Mouse (Mus musculus): ENCODE measurements around the gene Spaca4. TPM values are rescaled to one million over a fixed set of nuclear protein-coding genes. Genes with fewer than 3 reads are reported as not detected.
A peak's percentile ranks its signal among the peaks of the same experiment; 100 is the strongest.

The Spaca4 gene
- total RNA-seq, 2 experiments from 2014 or later, result not detected

- DNase-seq, result no peak
These were observed 13.4 kb downstream of the Spaca4 start for GRCm38 (mm10) chr7:45712022-45712757.

GRCm38 (mm10) chr7:45711316-45712021, 14.1 kb downstream of the Spaca4 start:
- DNase-seq, result no peak

- DNase-seq, result no peak
These were observed 15.0 kb downstream of the Spaca4 start for GRCm38 (mm10) chr7:45710477-45711191.

- no peak for DNase-seq
These were observed 15.8 kb downstream of the Spaca4 start for GRCm38 (mm10) chr7:45709677-45710355.

GRCm38 (mm10) chr7:45709036-45709435, 16.6 kb downstream of the Spaca4 start:
- no peak for DNase-seq

- no peak for DNase-seq
These were observed 17.3 kb downstream of the Spaca4 start for GRCm38 (mm10) chr7:45708221-45708761.

GRCm38 (mm10) chr7:45707375-45707967, 18.1 kb downstream of the Spaca4 start:
- DNase-seq, result peak; percentile 93

- DNase-seq, result peak; percentile 80 to 84
These were observed 18.8 kb downstream of the Spaca4 start for GRCm38 (mm10) chr7:45706721-45707241.

- peak; percentile 72 to 81 for DNase-seq
These were observed 19.7 kb downstream of the Spaca4 start for GRCm38 (mm10) chr7:45705873-45706281.

GRCm38 (mm10) chr7:45705443-45705864, 20.2 kb downstream of the Spaca4 start:
- DNase-seq, result peak in 1 of 2 experiments; percentile 59

- peak; percentile 99 to 100 for DNase-seq
These were observed 20.7 kb downstream of the Spaca4 start, which contains the start of gene Dbp for GRCm38 (mm10) chr7:45704730-45705442. TSS of gene Dbp (plus strand) at chr7:45705088.

GRCm38 (mm10) chr7:45704046-45704559, 21.5 kb downstream of the Spaca4 start:
- peak; percentile 64 to 69 for DNase-seq

GRCm38 (mm10) chr7:45703521-45704033, 22.0 kb downstream of the Spaca4 start:
- DNase-seq, result no peak

GRCm38 (mm10) chr7:45702809-45703520, 22.6 kb downstream of the Spaca4 start:
- DNase-seq, result no peak

- no peak for DNase-seq
These were observed 23.3 kb downstream of the Spaca4 start for GRCm38 (mm10) chr7:45702316-45702715.

GRCm38 (mm10) chr7:45701607-45702006, 24.0 kb downstream of the Spaca4 start:
- no peak for DNase-seq

- peak in 1 of 2 experiments; percentile 47 for DNase-seq
These were observed 24.5 kb downstream of the Spaca4 start for GRCm38 (mm10) chr7:45701072-45701471.

GRCm38 (mm10) chr7:45700301-45701015, 25.2 kb downstream of the Spaca4 start:
- DNase-seq, result peak; percentile 80 to 82

Data from layer of hippocampus, postnatal 36 days (tissue).